Mouse (Mus musculus) gastrocnemius, adult 2 months (tissue): ENCODE data around the gene Ip6k3. TPM values are rescaled to one million over a fixed set of nuclear protein-coding genes. Genes with fewer than 3 reads are reported as not detected.
A peak's percentile ranks its signal among the peaks of the same experiment; 100 is the strongest.

Experiments used
- DNase-seq: peaks from one replicate; pipeline ENCODE4 v3.0.0; 2022
- H3K27ac ChIP-seq: fragments of 200-600 bp; 2 replicates; pipeline ENCODE4 v1.8.1; 2022; ENCODE audit warnings: mild to moderate bottlenecking
- H3K4me3 ChIP-seq: fragments of 200-600 bp; 2 replicates; pipeline ENCODE4 v1.8.1; 2022; ENCODE audit warnings: mild to moderate bottlenecking, moderate library complexity
- CTCF ChIP-seq: fragments of 200-600 bp; IDR thresholded peaks from 2 replicates; pipeline ENCODE4 v1.8.1; 2022; ENCODE audit warnings: antibody characterized with exemption, mild to moderate bottlenecking, moderate library complexity
- intact Hi-C: fragments of 180-260 bp; cut with DNase I; formaldehyde crosslinking; loops from one replicate; pipeline ENCODE4 v1.15.1; 2025
- total RNA-seq, 2 experiments: library from RNA; stranded (reverse); gene quantifications; 2 replicates each; pipeline ENCODE4 v1.2.3; 2021

Gene Ip6k3
- total RNA-seq, 2 experiments from 2014 or later = 30.9 to 84.2 TPM

DNA sequence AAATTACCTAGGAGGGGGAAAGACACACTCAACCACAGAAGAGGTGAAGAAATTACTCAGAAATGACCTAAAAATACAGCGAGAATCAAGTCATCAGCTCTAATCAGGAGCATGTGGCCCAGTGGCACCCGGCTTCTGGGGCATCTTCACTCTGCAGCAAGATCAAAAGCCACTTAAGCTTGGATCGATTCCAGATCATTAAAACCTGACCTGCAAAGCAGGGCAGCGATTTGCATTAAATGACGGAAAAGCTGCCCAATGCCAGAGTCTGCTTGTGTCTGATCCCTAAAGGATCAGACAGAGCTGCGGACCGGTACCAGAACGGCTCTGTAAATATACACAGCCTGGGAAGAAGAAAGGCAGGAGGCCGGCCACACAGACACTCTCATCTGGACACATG lies 28.6 kb upstream of the Ip6k3 start:
- intact Hi-C loops = no loop called here
- Histone ChIP-seq H3K27ac (no peak overlapping the region), H3K4me3 (no peak overlapping the region)
- no peak for DNase-seq
- no peak for TF ChIP-seq CTCF

- H3K27ac ChIP-seq = peak overlapping the region; percentile 72
- peak overlapping the region; percentile 4; the same call in 1 of the 2 replicates for H3K4me3 ChIP-seq
- intact Hi-C loops = no loop called here
- TF ChIP-seq CTCF = no peak
- peak; percentile 79 for DNase-seq
These were observed 26.9 kb upstream of the Ip6k3 start for GRCm38 (mm10) chr17:27194258-27195185.

GRCm38 (mm10) chr17:27191804-27192203 lies 24.2 kb upstream of the Ip6k3 start:
- Histone ChIP-seq H3K27ac (no peak overlapping the region), H3K4me3 (no peak overlapping the region)
- intact Hi-C loops = loop anchor here (2.0 kb wide), 1 partner anchor 329 kb away; the partner anchor contains the start of gene Grm4
- DNase-seq = no peak
- no peak for TF ChIP-seq CTCF

DNA sequence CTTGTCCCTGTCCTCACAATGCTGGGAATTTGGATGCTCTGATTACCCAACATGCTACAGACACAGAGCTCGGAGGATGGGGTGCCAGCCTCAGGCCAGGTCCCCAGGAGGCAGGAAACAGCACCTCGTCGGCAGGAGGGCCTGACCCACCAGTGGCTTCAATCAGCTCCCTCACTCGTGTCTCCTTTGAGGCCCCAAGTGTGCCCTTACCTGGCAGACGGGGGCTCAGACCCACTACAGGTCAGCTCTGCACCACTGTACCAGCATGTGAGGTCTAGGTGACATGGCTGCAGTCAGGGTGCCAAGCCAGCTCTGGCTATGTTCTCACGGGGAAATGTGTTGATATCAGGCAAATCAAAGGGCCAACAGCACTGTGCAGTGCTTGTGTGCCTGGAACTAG lies 23.6 kb upstream of the Ip6k3 start:
- no peak for DNase-seq
- no peak overlapping the region for H3K4me3 ChIP-seq
- no peak for TF ChIP-seq CTCF
- H3K27ac ChIP-seq = no peak overlapping the region
- intact Hi-C loops = loop anchor here (2.0 kb wide), 1 partner anchor 330 kb away; the partner anchor contains the start of gene Grm4

GRCm38 (mm10) chr17:27189640-27190216 lies 22.1 kb upstream of the Ip6k3 start:
- Histone ChIP-seq H3K27ac (no peak overlapping the region), H3K4me3 (no peak overlapping the region)
- peak; percentile 97 for TF ChIP-seq CTCF
- intact Hi-C loops = loop anchor here (2.0 to 5.0 kb wide), 2 partner anchors 162 to 331 kb away; partner anchors contain the start of genes Bak1 and Grm4
- DNase-seq = peak; percentile 73

- no peak overlapping the region for H3K27ac ChIP-seq
- no peak for DNase-seq
- TF ChIP-seq CTCF = no peak
- H3K4me3 ChIP-seq = no peak overlapping the region
- intact Hi-C loops = loop anchor here (5.0 kb wide), 1 partner anchor 162 kb away; the partner anchor contains the start of gene Bak1
These were observed 21.3 kb upstream of the Ip6k3 start for GRCm38 (mm10) chr17:27188883-27189282.

- TF ChIP-seq CTCF = no peak
- no peak overlapping the region for H3K4me3 ChIP-seq
- no peak overlapping the region for H3K27ac ChIP-seq
- intact Hi-C loops = loop anchor here (5.0 kb wide), 1 partner anchor 160 kb away; the partner anchor contains the start of gene Bak1
- no peak for DNase-seq
These were observed 19.5 kb upstream of the Ip6k3 start for GRCm38 (mm10) chr17:27187059-27187458.

GRCm38 (mm10) chr17:27186068-27186467 lies 18.5 kb upstream of the Ip6k3 start:
- no peak for TF ChIP-seq CTCF
- no peak overlapping the region for H3K27ac ChIP-seq
- intact Hi-C loops = loop anchor here (5.0 kb wide), 1 partner anchor 159 kb away; the partner anchor contains the start of gene Bak1
- DNase-seq = no peak
- no peak overlapping the region for H3K4me3 ChIP-seq

DNA sequence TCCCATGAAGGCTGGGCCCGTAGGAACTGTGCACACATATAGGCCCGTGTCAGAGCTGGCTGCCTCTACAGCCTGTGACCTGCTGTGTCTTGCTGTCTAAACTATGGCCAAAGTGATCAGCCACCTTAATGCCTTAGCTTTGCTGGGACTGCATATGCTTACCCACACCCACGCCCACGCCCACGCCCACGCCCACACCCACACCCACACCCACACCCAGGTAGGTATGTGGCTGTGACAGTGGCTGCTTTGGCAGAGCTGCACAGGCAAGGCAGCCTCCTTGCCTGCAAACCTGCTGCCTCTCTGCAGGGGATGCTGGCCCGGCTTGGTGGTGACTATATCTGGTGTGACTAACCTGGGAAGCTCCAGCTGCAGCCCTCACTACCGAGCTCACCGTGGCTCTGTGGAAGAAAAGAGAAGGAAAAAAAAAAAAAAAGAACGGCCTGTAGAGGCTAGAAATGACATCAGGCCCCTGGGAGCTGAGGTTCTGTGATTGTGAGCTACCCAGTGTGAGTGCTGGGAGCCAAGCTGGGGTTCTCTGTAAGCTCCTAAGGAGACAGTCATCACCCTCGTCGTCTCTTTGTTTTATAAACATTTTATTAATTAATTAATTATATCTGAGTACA lies 16.2 kb upstream of the Ip6k3 start:
- intact Hi-C loops = no loop called here
- DNase-seq = no peak
- TF ChIP-seq CTCF = no peak
- no peak overlapping the region for H3K4me3 ChIP-seq
- no peak overlapping the region for H3K27ac ChIP-seq

GRCm38 (mm10) chr17:27182401-27182800 lies 14.8 kb upstream of the Ip6k3 start:
- TF ChIP-seq CTCF = no peak
- no peak for DNase-seq
- Histone ChIP-seq H3K27ac (no peak overlapping the region), H3K4me3 (no peak overlapping the region)
- intact Hi-C loops = no loop called here

- peak overlapping the region; percentile 1 for H3K27ac ChIP-seq
- peak; percentile 81 for TF ChIP-seq CTCF
- peak; percentile 87 for DNase-seq
- no peak overlapping the region for H3K4me3 ChIP-seq
- intact Hi-C loops = loop anchor here (2.0 kb wide), 1 partner anchor 47 kb away; no protein-coding TSS in a partner anchor
These were observed 14.1 kb upstream of the Ip6k3 start for GRCm38 (mm10) chr17:27181666-27182065.

- Histone ChIP-seq H3K4me3 (no peak overlapping the region), H3K27ac (no peak overlapping the region)
- TF ChIP-seq CTCF = no peak
- no peak for DNase-seq
- intact Hi-C loops = loop anchor here (2.0 kb wide), 1 partner anchor 45 kb away; no protein-coding TSS in a partner anchor
These were observed 12.2 kb upstream of the Ip6k3 start for GRCm38 (mm10) chr17:27179681-27180280.
